Mouse (Mus musculus) forelimb bud, embryonic 11.5 days (tissue): Measurements from ENCODE around the gene Tcerg1l.

Source experiments
- DNase-seq: peaks from one replicate; pipeline ENCODE4 v3.0.0-alpha.2; 2012; ENCODE audit warnings: low read depth, low spot score

Gene Tcerg1l

GRCm38 (mm10) chr7:138217556-138218098, 179.9 kb downstream of the Tcerg1l start:
- DNase-seq, result no peak

GRCm38 (mm10) chr7:138215177-138215830, 182.2 kb downstream of the Tcerg1l start:
- peak; percentile 35 for DNase-seq

GRCm38 (mm10) chr7:138214710-138215109, 182.8 kb downstream of the Tcerg1l start:
- no peak for DNase-seq

- DNase-seq, result no peak
Measured at GRCm38 (mm10) chr7:138209769-138210168, 187.8 kb downstream of the Tcerg1l start.

GRCm38 (mm10) chr7:138205124-138205523, 192.4 kb downstream of the Tcerg1l start:
- DNase-seq, result no peak

DNA sequence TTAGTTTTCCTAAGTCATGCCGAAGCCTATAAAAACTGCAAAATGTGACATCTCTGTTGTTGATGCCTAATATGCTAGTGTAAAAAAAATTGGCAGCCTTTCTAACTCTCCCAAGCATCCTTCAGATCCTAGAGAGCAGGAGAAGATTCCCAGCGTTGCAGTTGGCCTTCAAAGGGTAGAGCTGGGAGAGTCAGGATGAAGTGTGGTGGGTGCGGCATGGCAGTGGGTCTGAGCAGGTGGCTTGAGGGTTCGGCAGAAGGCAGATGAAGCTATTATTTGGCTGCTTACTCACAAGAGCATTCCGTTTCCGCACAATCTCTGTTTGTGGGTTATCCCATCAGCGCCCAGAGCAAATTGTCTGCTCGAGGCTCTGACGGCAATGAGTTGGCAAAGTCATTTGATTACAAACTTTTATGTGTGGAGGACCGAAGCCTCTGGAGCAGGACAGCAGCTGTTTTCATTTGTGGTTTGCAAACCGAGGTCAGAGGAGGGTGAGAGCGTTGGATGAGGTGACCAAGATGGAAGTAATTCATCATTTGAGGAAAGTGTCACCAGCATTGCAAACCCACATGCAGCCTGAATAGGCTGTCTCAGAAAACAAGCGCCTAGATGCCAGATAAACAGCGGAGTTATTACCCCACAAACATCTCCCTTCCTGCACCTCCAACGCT, 195.2 kb downstream of the Tcerg1l start:
- DNase-seq, result no peak

- DNase-seq, result peak; percentile 21
Measured at GRCm38 (mm10) chr7:138199333-138200058, 198.0 kb downstream of the Tcerg1l start.

DNA sequence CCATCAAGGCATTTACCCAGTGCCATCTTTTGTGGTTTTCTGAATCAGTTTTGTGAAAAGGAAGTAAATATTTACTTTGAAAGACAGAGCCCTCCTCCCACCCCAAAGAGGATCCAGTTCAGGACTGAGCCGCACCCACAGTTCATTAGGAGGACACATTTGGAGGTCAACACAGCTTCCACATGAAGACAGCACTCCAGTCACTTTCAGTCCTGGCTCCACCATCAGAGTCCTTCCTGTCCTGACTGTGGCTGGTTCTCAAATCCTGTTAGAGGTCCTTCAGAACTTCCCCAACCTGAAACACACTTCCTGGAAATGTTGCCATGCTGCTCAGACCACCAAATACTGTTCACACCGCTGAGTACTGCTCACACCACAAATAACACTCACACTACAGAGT, 201.4 kb downstream of the Tcerg1l start:
- no peak for DNase-seq

GRCm38 (mm10) chr7:138184197-138184596, 213.3 kb downstream of the Tcerg1l start:
- no peak for DNase-seq

GRCm38 (mm10) chr7:138182216-138182615, 215.3 kb downstream of the Tcerg1l start:
- DNase-seq, result no peak

DNA sequence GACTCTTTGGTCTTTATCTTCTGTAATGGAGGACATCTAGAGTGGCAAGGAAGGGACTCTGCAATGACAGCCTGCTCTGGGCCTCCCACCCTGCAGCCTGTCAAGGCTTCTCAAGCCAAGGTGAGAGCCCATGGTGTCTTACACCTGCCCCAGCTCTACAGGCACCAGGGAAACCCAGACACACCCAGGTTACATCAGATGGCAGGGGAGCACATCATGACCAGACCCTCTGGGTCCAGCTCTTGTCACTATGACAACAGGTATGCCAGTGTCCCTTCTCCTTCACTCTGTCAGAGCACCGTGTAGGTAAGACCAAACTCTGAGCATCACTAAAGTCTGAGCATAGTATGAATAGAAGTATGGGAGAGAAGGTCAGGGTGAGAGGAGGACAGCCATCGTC, 218.9 kb downstream of the Tcerg1l start:
- no peak for DNase-seq

DNA sequence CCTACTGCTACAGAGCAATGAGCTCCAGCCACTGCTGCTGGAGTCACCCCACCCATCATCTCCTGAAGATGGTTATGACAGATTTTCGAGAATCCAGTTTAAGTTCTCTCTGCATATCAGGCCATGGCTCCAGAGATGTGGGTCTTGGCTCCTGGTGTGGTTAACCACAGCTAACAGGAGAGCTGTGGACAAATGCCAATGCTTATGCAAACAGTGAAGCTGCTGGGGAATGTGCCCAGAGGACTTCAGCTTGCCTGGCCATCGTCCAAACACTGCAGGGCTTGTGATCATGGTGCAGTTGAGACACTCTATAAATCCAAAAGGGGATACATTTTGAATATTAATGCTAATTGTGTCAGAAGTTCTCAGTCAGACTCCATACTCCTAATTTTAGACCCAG, 221.5 kb downstream of the Tcerg1l start:
- no peak for DNase-seq

- DNase-seq, result no peak
Measured at GRCm38 (mm10) chr7:138170389-138170788, 227.1 kb downstream of the Tcerg1l start.
